Mouse (Mus musculus): ENCODE data around the gene Hmgb2.
"Not testable (repeated sequence)": the region's sequence is repeated elsewhere in the genome, so short reads cannot be mapped to it uniquely, and the experiment has no call there.

Hmgb2 gene

DNA sequence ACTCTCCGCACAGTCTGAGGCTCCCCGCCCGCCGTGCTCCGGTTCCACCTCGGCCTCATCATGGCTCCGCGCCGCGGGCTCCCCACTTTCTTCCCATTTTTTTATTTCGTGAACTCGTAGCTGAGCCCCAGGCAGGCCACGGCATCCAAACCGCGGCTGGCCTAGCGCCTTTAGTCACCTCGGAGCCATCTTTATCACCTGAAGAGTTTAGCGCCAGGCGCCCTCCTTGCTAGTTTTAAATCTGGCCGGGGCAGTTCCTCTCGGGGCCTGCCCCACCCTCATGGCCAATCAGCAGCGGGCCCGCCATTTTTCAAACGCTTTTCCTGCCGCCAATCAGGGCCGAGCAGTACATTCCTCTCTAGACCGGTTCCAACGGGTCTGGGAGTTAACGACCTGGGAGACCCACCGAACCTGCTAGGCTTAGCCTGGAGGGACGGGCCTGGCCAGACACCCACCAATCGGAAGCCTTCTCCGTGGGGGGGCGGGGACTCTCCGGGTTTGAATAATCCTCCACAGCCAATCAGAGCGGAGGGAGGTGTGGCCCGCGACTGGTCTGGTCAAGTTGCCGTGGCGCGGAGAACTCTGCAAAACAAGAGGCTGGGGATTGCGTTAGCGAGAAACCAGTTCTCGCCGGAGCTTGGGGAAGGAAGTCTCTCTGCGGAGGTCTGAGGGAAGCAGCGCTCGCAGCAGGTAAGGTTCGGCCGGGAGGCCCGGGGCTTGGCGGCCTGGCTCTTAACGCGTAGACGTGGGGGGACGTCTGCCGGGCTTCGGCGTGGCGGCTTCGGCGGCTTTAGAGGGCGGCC lies at the start of gene Hmgb2:
Hmgb2 (plus strand) TSS at position 592 of the 803 bp plus-strand sequence.
- peak; percentile 100 for DNase-seq

- no peak for DNase-seq
Observed at GRCm38 (mm10) chr8:57462839-57463238, 48.9 kb upstream of the Hmgb2 start.

DNA sequence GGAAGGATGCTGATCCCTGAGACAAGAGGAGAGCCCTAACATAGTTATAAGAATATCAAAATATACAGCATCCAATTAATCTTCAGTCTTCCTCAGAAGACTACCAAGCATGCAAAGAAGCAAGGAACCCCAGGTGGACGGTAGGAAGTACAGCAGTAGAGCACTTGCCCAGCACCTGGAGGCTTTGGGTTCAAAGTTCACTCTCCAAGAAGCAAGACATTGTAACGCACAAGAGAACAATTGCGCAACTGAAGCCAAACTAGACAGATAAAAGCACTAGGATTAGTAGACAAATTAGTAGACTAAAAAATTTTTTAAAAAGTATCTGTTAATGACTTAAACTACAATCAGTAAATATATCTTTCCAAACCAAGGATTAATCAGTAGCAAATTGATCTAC lies 48.0 kb upstream of the Hmgb2 start:
- no peak for DNase-seq

DNA sequence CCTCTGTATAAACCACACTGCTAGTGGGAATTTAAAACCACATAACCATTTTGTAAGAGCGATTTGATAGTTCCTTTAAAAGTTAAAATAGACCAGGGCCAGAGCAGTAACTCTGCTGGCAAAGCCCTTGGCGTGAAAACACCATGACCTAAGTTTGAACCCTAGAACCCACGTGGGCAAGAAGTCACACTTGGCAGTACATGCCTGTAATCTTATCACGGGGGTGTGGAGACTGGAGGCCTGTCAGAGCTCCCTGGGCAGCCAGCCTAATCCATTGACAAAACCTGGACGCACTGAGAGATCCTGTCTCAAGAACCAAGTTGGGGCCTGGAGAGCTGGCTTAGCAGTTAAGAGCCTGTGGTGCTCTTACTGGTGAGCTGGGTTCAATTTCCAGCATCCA lies 43.1 kb upstream of the Hmgb2 start:
- DNase-seq: peak; percentile 63

DNA sequence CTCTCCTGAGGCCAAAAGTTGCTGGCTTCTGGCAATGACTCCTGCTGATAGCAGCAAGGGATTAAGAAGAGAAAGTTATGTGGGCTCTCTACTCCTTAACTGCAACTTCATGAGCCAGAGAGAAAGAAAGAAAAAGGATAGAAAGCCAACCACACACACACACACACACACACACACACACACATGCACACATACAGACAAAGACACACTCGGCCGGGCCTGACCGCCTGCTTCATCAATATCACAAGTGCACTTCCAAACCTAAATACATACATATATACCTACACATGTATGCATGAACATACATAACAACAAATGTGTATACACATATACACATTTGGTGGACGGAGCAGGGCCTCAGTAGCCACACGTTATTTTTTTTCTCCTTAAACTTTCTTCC lies 40.8 kb upstream of the Hmgb2 start:
- DNase-seq: no peak

DNA sequence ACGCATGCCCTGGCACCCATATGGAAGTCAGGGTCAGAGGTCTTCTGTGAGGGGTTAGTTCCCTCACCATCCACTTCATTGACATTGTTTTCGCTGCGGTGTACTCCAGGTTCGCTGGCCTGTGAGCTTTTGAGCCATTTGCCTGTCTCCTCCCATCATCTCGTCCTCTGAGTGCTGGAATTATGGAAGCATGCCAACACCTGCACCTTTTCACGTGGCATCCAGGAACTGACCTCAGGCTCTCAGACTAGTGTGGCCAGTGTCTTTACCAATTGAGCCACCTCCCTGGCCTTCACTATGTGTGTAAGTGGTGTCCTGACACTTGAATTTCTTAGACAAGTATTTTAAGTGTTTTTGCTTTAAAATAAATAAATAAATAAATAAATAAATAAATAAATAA lies 38.0 kb upstream of the Hmgb2 start:
- DNase-seq: no peak

- no peak for DNase-seq
Observed at GRCm38 (mm10) chr8:57478406-57478805, 33.3 kb upstream of the Hmgb2 start.

DNA sequence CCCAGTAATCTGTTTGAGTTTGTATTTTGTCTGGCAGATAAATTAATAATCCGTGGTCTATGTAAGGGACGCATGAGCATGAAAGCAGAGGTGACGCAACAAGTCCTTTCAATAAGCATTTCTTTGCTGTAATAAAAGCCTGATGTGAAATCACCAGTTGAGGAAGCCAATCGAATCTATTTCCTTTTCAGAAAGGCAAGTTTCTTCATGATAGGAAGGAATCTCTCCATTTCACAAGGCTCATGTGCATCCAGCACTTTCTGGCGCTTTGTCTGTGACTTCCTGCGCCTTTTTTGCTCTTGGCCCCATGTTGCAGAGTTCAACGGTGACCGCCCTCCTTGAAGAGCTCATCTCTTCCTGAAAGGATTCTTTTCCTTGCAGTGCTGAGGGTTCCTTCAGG lies 32.0 kb upstream of the Hmgb2 start:
- DNase-seq: no peak

DNA sequence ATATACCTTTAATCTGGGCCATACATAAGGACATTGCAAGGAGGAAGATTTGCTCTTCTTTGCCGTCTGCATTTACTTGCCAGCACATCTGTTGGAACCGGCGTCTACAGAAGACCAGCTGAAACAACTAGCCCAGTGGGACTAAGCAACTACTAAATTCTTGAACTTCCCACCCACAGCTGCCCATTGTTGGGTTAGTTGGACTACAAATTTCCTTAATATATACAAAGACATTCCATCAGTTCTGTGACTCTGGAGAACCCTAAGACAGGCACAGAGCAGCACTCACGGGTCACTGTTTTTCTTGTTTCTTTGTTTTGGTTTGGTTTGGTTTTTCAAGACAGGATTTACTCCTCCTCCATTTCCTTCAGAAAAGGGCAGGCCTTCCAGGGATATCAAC lies 31.1 kb upstream of the Hmgb2 start:
- DNase-seq: no peak

DNA sequence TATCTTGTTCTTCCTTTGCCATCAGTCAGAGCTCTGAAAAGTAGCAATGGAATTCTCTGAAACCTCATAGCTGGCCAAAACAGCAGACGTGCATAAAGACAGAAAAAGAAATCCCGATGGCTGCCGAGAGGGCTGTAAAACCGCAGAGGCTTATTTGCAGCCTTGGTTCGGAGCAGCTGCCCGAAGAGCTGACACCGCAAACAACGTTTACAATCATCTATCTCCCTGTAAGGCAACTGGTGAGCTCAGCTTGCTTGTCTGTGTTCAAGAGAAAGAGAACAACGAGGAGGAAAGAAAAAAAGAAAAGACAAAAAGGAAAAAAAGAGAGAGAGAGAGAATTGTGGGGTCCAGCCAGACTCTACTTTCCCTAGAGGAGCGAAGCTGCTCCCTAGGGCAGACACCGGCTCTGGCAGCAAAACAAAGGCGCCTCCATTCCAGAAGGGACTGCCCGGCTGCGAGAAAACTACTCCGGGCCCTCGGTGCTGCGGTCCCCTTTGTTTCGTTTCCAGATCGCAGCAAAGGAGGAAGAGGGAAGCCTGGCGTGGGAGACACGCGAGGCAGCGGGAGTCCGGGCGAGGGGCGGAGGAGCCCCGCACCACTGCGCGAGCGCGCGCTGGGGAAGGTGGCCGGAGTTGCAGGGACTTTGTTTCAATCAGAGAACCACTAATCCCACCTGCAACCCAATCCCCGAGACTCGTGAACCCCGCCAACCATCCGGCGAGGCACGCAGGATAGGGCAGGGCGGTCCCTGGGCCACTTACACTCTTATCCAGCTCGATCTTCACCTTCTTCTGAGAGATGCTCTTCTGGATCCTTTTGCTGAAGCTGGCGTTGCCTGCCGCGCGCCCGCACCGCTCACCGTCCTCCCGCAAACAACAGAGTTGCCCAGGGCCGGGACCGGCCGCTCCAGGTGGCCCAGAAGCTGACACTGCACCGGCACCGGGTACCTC lies 24.9 kb upstream of the Hmgb2 start:
- DNase-seq: peak; percentile 60

DNA sequence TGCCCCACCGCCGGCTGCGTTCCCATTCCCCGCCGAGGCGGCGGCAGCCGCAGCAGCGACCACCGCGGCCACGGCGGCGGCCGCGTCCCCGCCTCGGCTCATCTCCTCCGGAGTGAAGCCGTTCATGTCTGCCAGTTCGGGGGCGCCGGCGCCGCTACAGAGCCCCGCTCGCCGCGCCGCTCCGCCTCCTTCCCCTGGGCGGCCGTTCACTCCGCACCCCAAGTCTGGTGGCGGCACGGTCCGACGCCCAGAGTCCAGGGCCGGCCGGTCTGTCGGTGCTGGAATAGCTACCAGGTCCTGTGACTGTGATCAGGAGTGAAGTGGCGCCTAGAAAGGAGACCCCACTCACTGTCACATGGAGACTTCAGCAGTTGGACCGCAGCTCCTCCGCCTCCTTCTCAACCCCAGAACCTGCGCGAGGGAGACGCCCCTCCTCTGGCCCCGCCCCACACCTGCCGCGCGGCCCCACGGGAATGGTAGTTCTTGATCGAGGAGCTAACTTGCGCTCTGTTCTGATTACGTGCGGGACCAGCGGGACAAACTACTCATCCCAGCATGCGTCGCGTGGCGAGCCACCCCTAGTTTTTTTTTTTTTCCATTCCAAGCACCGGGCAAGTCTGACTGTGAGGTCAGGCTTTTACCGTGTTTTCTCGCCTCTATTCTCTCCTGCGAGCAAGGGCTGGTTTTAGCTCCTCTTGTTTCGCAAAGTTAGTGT lies 24.1 kb upstream of the Hmgb2 start, which contains the start of gene Sap30:
Sap30 (minus strand) TSS at position 420 of the 715 bp plus-strand sequence.
- peak; percentile 99 for DNase-seq

GRCm38 (mm10) chr8:57488312-57488765 lies 23.4 kb upstream of the Hmgb2 start:
- DNase-seq: peak; percentile 78

GRCm38 (mm10) chr8:57489366-57489765 lies 22.3 kb upstream of the Hmgb2 start:
- no peak for DNase-seq

GRCm38 (mm10) chr8:57489896-57490295 lies 21.8 kb upstream of the Hmgb2 start:
- peak; percentile 24 for DNase-seq

GRCm38 (mm10) chr8:57491873-57492272 lies 19.8 kb upstream of the Hmgb2 start:
- DNase-seq: no peak

GRCm38 (mm10) chr8:57498494-57498846 lies 13.2 kb upstream of the Hmgb2 start:
- DNase-seq: no peak

DNA sequence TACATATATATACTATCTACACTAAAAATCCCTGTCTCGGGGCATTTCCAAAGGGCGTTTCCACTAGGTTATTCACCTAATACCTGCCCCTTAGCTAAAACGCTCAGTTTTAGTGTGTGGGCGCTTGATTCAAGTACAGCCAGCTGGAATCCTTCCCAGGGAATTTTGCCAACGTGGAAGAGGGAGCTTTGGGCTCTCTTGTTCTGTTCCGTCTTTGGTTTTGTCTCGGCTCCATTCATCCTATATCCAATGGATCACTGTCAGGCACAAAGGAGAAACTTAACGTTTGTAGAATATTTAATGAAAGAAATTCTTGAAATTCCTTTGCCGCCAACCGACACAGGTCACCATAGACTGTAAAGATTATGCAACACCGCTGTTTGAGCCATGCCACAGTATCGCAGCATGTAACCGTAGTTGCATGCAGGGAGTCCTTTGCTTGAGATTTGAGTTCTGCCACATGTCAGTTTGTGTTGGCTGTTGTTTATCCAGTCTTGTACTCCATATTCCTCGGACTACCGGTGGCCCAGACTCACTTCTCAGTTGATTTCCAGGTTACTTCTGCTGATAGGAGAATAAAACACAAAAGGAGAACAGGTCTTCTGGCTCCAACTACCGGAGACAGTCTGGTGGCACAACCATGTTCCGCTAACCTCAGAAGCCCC lies 12.7 kb upstream of the Hmgb2 start:
- DNase-seq: peak; percentile 73

DNA sequence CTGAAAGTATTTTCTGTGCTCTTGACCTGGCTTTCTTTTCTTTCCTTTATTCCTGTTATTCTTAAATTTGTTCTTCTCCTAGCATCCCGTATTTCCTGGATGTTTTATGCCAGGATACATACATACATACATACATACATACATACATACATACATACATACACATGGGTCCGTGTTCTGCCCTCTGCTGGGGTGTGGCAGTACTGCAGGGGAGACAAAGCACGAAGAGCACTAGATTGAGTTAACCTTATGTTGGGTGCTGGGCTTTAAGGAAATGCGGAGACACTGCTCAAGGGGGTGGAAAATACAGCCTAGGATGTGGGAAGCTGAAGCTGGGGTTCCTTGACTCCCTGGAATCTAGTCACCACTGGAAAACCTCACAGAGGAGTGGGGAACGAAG lies 8.1 kb upstream of the Hmgb2 start:
- peak; percentile 75 for DNase-seq

GRCm38 (mm10) chr8:57505500-57505899 lies 6.2 kb upstream of the Hmgb2 start:
- not testable (repeated sequence) for DNase-seq

DNA sequence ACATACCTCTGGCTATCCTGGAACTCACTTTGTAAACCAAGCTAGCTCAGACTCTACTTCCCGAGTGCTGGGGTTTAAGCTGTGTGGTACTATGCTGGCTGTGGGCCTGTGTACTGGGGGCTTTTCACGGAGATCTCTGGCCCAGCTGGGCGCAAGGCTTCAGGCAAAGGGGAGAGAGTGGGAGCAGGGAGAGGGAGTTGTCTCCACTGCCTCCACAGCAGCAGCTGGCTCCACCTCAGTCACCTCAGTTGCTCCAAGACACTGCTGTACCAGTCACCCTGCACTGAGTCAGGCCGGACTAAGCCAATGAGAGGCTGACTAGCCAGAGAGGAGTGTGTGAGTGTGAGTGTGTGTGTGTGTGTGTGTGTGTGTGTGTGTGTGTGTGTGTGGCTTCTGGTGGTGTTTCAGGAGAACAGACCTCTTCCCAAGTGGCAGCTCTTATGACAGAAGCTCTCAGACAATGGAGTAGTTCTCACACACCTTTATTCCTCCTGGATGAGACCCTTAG lies 4.1 kb upstream of the Hmgb2 start:
- DNase-seq: no peak

DNA sequence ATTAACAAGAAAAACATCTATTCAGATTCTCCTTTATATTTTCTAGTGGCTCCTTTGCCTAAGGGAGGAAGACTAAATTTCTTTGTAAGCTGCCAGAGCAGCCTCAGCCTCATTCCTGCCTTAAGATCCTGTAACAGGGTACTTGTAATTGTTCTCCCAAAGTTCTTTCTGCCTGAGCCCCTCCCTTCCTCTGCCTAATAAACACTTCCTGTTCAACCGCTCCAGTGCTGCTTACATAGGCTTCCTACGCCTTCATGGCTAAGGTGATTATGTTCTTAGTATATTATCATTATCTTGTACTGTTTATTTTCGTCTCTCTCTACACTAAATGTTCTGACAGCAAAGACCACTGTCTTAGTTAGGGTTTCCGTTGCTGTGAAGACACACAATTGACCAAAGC lies 3.0 kb upstream of the Hmgb2 start:
- no peak for DNase-seq

- no peak for DNase-seq
Observed at GRCm38 (mm10) chr8:57510791-57511315, 854 bp upstream of the Hmgb2 start.

All from kidney, adult 18-20 months (tissue).